Mouse (Mus musculus) intestine, embryonic 16.5 days (tissue): ENCODE results near the gene Cdc42se2. TPM values are rescaled to one million over a fixed set of nuclear protein-coding genes. Genes with fewer than 3 reads are reported as not detected.

Experiments
- ATAC-seq: fragments of 200-750 bp; cut with Nextera tagmentation; 2 replicates; pipeline ENCODE4 v1.8.0; 2017; ENCODE audit warnings: moderate TSS enrichment, moderate library complexity
- H3K27ac ChIP-seq: fragments of 300-500 bp; sonication (generic); 2 replicates; pipeline ENCODE4 v1.5.1; 2014; ENCODE audit warnings: mild to moderate bottlenecking, low read length
- H3K27me3 ChIP-seq: fragments of 300-500 bp; sonication (generic); replicated peaks from 2 replicates; pipeline ENCODE4 v1.6.1; 2014; ENCODE audit warnings: low read length, control low read depth, mixed read lengths; ENCODE audit not compliant: control insufficient read depth, insufficient read depth
- H3K36me3 ChIP-seq: fragments of 300-500 bp; sonication (generic); 2 replicates; pipeline ENCODE4 v1.6.1; 2014; ENCODE audit warnings: low read length, control low read depth; ENCODE audit not compliant: control insufficient read depth, insufficient read depth
- H3K4me1 ChIP-seq: fragments of 300-500 bp; sonication (generic); 2 replicates; pipeline ENCODE4 v1.6.1; 2014; ENCODE audit warnings: low read length, control low read depth, mixed read lengths; ENCODE audit not compliant: control insufficient read depth, insufficient read depth
- H3K4me2 ChIP-seq: fragments of 300-500 bp; sonication (generic); 2 replicates; pipeline ENCODE4 v1.6.1; 2014; ENCODE audit warnings: low read depth, low read length, control low read depth
- H3K4me3 ChIP-seq: fragments of 300-500 bp; sonication (generic); 2 replicates; pipeline ENCODE4 v1.5.1; 2014; ENCODE audit warnings: mild to moderate bottlenecking, low read length
- H3K9ac ChIP-seq: fragments of 300-500 bp; sonication (generic); 2 replicates; pipeline ENCODE4 v1.6.1; 2014; ENCODE audit warnings: low read depth, low read length
- H3K9me3 ChIP-seq: fragments of 300-500 bp; sonication (generic); 2 replicates; pipeline ENCODE4 v1.6.1; 2016; ENCODE audit warnings: low read length, control low read depth; ENCODE audit not compliant: control insufficient read depth
- WGBS: fragments of 180-500 bp; shearing (Covaris S2); extraction: QIAGEN DNeasy Blood & Tissue Kit; methylation state at CpG from one replicate; pipeline ENCODE4 v1.1.7; 2014; 5-methylcytosine and 5-hydroxymethylcytosine counted together
- polyA plus RNA-seq: library from polyadenylated mRNA; unstranded; fragments of >200 nt; fragmentation: Nextera tagmentation; extraction: Ambion mirVana; gene quantifications from 2 replicates; pipeline ENCODE4 v1.2.1, GENCODE M21; 2015

Cdc42se2 gene
- polyA plus RNA-seq, 1 experiment from 2014 or later: 70.0 TPM

GRCm38 (mm10) chr11:54709645-54710044, 77.8 kb downstream of the Cdc42se2 start:
- Histone ChIP-seq H3K9me3 (no peaks in the 10 kb centered on the region), H3K4me2 (no peak overlapping the region), H3K4me1 (no peaks in the 10 kb centered on the region), H3K4me3 (no peak overlapping the region), H3K27me3 (no peaks in the 10 kb centered on the region), H3K9ac (no peak overlapping the region), H3K27ac (no peak overlapping the region), H3K36me3 (no peaks in the 10 kb centered on the region)
- WGBS: 59% methylated on average over 2 of the region's 2 CpGs
- ATAC-seq: no peak

GRCm38 (mm10) chr11:54708153-54708552, 79.3 kb downstream of the Cdc42se2 start:
- no peaks in the 10 kb centered on the region for H3K4me1 ChIP-seq
- WGBS: 84% methylated on average over 2 of the region's 2 CpGs
- no peak for ATAC-seq
- no peak overlapping the region for H3K4me3 ChIP-seq
- no peaks in the 10 kb centered on the region for H3K9me3 ChIP-seq
- no peaks in the 10 kb centered on the region for H3K36me3 ChIP-seq
- no peak overlapping the region for H3K4me2 ChIP-seq
- H3K27me3 ChIP-seq: no peaks in the 10 kb centered on the region
- no peak overlapping the region for H3K9ac ChIP-seq
- H3K27ac ChIP-seq: no peak overlapping the region

GRCm38 (mm10) chr11:54703306-54703705, 84.2 kb downstream of the Cdc42se2 start:
- Histone ChIP-seq H3K9ac (no peak overlapping the region), H3K4me2 (no peak overlapping the region), H3K27me3 (no peaks in the 10 kb centered on the region), H3K9me3 (no peaks in the 10 kb centered on the region), H3K27ac (no peak overlapping the region), H3K4me1 (no peaks in the 10 kb centered on the region), H3K36me3 (no peaks in the 10 kb centered on the region), H3K4me3 (no peak overlapping the region)
- no peak for ATAC-seq
- WGBS: 41% methylated on average over 4 of the region's 4 CpGs

GRCm38 (mm10) chr11:54701848-54702247, 85.6 kb downstream of the Cdc42se2 start:
- ATAC-seq: no peak
- Histone ChIP-seq H3K4me3 (no peak overlapping the region), H3K9me3 (no peaks in the 10 kb centered on the region), H3K27ac (no peak overlapping the region), H3K4me2 (no peak overlapping the region), H3K4me1 (no peaks in the 10 kb centered on the region), H3K9ac (no peak overlapping the region), H3K36me3 (no peaks in the 10 kb centered on the region; the same call in 1 of the 2 replicates), H3K27me3 (no peaks in the 10 kb centered on the region)
- 87% methylated on average over 8 of the region's 8 CpGs for WGBS

- Histone ChIP-seq H3K9ac (no peak overlapping the region), H3K36me3 (peaks cover 3% of the 10 kb centered on the region; the same call in 1 of the 2 replicates), H3K4me1 (no peaks in the 10 kb centered on the region), H3K9me3 (no peaks in the 10 kb centered on the region), H3K4me2 (no peak overlapping the region), H3K4me3 (no peak overlapping the region), H3K27me3 (no peaks in the 10 kb centered on the region), H3K27ac (no peak overlapping the region)
- WGBS: 77% methylated on average over 3 of the region's 3 CpGs
- no peak for ATAC-seq
These were observed 87.5 kb downstream of the Cdc42se2 start for GRCm38 (mm10) chr11:54699972-54700371.

GRCm38 (mm10) chr11:54698636-54699035, 88.8 kb downstream of the Cdc42se2 start:
- Histone ChIP-seq H3K4me1 (no peaks in the 10 kb centered on the region), H3K4me3 (no peak overlapping the region), H3K27me3 (no peaks in the 10 kb centered on the region), H3K27ac (no peak overlapping the region), H3K9ac (no peak overlapping the region), H3K9me3 (no peaks in the 10 kb centered on the region), H3K36me3 (peaks cover 3% of the 10 kb centered on the region; the same call in 1 of the 2 replicates), H3K4me2 (no peak overlapping the region)
- no peak for ATAC-seq
- WGBS: 91% methylated on average over 7 of the region's 7 CpGs

GRCm38 (mm10) chr11:54697611-54698010, 89.9 kb downstream of the Cdc42se2 start:
- peaks cover 3% of the 10 kb centered on the region; the same call in 1 of the 2 replicates for H3K36me3 ChIP-seq
- no peak overlapping the region for H3K27ac ChIP-seq
- no peak for ATAC-seq
- H3K9ac ChIP-seq: no peak overlapping the region
- H3K4me2 ChIP-seq: no peak overlapping the region
- no peaks in the 10 kb centered on the region for H3K9me3 ChIP-seq
- H3K4me3 ChIP-seq: no peak overlapping the region
- 90% methylated on average over 5 of the region's 5 CpGs for WGBS
- H3K4me1 ChIP-seq: no peaks in the 10 kb centered on the region
- H3K27me3 ChIP-seq: no peaks in the 10 kb centered on the region

- Histone ChIP-seq H3K9me3 (no peaks in the 10 kb centered on the region), H3K27ac (no peak overlapping the region), H3K4me2 (no peak overlapping the region), H3K27me3 (no peaks in the 10 kb centered on the region), H3K9ac (no peak overlapping the region), H3K4me3 (no peak overlapping the region), H3K4me1 (no peaks in the 10 kb centered on the region), H3K36me3 (peaks cover 5% of the 10 kb centered on the region)
- 61% methylated on average over 4 of the region's 4 CpGs for WGBS
- no peak for ATAC-seq
These were observed 91.5 kb downstream of the Cdc42se2 start for GRCm38 (mm10) chr11:54695951-54696350.

- H3K27me3 ChIP-seq: no peaks in the 10 kb centered on the region
- H3K27ac ChIP-seq: no peak overlapping the region
- no peaks in the 10 kb centered on the region for H3K9me3 ChIP-seq
- 72% methylated on average over 8 of the region's 8 CpGs for WGBS
- H3K9ac ChIP-seq: no peak overlapping the region
- no peaks in the 10 kb centered on the region for H3K4me1 ChIP-seq
- no peak overlapping the region for H3K4me2 ChIP-seq
- H3K36me3 ChIP-seq: peaks cover 5% of the 10 kb centered on the region
- no peak for ATAC-seq
- no peak overlapping the region for H3K4me3 ChIP-seq
These were observed 93.2 kb downstream of the Cdc42se2 start for GRCm38 (mm10) chr11:54694291-54694690.

GRCm38 (mm10) chr11:54693696-54694095, 93.8 kb downstream of the Cdc42se2 start:
- 87% methylated on average over 6 of the region's 6 CpGs for WGBS
- peaks cover 5% of the 10 kb centered on the region for H3K36me3 ChIP-seq
- ATAC-seq: no peak
- no peaks in the 10 kb centered on the region for H3K4me1 ChIP-seq
- H3K27me3 ChIP-seq: no peaks in the 10 kb centered on the region
- no peak overlapping the region for H3K4me3 ChIP-seq
- no peaks in the 10 kb centered on the region for H3K9me3 ChIP-seq
- no peak overlapping the region for H3K4me2 ChIP-seq
- H3K27ac ChIP-seq: no peak overlapping the region
- H3K9ac ChIP-seq: no peak overlapping the region
